Mouse (Mus musculus) kidney, postnatal 14 days (tissue): ENCODE measurements at regions not wholly inside any gene's neighbourhood (a gene's known extent, or its start where the extent isn't known, plus 50 kb on each side); places are given as distances from the start of the nearest gene placed in this dataset.

Source experiments
- DNase-seq: peaks from one replicate; pipeline ENCODE4 v3.0.0; 2022; ENCODE audit warnings: mixed read lengths

GRCm38 (mm10) chr15:6218087-6218486 lies 81.5 kb upstream of the Dab2 start:
- DNase-seq: no peak

GRCm38 (mm10) chr15:6225227-6225626 lies 74.4 kb upstream of the Dab2 start:
- DNase-seq: no peak

- DNase-seq: no peak
These were observed 69.0 kb upstream of the Dab2 start for GRCm38 (mm10) chr15:6230618-6231017.

GRCm38 (mm10) chr15:6231308-6232103 lies 68.1 kb upstream of the Dab2 start:
- peak; percentile 41 for DNase-seq

GRCm38 (mm10) chr15:6233621-6234020 lies 66.0 kb upstream of the Dab2 start:
- no peak for DNase-seq

GRCm38 (mm10) chr15:6236583-6236982 lies 63.0 kb upstream of the Dab2 start:
- no peak for DNase-seq

- no peak for DNase-seq
These were observed 61.9 kb upstream of the Dab2 start for GRCm38 (mm10) chr15:6237726-6238125.

GRCm38 (mm10) chr15:6238133-6238532 lies 61.5 kb upstream of the Dab2 start:
- DNase-seq: peak; percentile 88

GRCm38 (mm10) chr15:6238755-6239154 lies 60.8 kb upstream of the Dab2 start:
- DNase-seq: no peak

GRCm38 (mm10) chr15:6242132-6242531 lies 57.5 kb upstream of the Dab2 start:
- peak; percentile 56 for DNase-seq

- DNase-seq: peak; percentile 58
These were observed 55.2 kb upstream of the Dab2 start for GRCm38 (mm10) chr15:6244401-6244800.

- DNase-seq: no peak
These were observed 53.4 kb upstream of the Dab2 start for GRCm38 (mm10) chr15:6245950-6246894.

- no peak for DNase-seq
These were observed 51.1 kb upstream of the Dab2 start for GRCm38 (mm10) chr15:6248470-6248869.
